Mouse (Mus musculus) CD4-positive, CD25-positive, alpha-beta regulatory T cell, adult 4 months (primary cell): ENCODE results near the gene Mtr. TPM values are rescaled to one million over a fixed set of nuclear protein-coding genes. Genes with fewer than 3 reads are reported as not detected.

Experiments
- ATAC-seq: one replicate; pipeline ENCODE4 v1.8.0; 2017
- polyA plus RNA-seq, 2 experiments: library from polyadenylated mRNA; unstranded; fragments of 100-300 nt; shearing (Covaris generic); gene quantifications; one replicate each; pipeline ENCODE4 v1.2.1; 2017

Gene Mtr
- polyA plus RNA-seq, 2 experiments from 2014 or later: 19.4 to 29.4 TPM

DNA sequence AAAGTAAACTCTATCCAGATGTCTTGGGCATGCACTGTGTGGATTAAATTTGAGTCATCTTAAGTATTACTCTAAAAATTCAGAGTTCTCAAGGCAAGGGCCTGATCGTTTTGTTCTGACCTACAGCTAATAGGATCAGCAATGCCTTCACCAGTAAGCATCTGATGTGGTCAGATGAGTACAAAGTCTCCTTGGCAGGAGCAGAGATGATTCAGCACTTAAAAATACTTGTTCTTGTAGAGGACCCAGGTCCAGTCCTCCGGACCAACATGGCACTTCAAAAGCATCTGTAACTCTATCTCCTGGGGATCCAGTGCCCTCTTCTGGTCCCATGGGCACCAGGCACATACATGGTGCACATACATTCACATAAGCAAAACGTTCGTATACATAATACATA is 25.8 kb downstream of the Mtr start:
- ATAC-seq: no peak

- no peak for ATAC-seq
Measured at GRCm38 (mm10) chr13:12228248-12228647, 29.7 kb downstream of the Mtr start.

GRCm38 (mm10) chr13:12227606-12228005 is 30.3 kb downstream of the Mtr start:
- no peak for ATAC-seq

DNA sequence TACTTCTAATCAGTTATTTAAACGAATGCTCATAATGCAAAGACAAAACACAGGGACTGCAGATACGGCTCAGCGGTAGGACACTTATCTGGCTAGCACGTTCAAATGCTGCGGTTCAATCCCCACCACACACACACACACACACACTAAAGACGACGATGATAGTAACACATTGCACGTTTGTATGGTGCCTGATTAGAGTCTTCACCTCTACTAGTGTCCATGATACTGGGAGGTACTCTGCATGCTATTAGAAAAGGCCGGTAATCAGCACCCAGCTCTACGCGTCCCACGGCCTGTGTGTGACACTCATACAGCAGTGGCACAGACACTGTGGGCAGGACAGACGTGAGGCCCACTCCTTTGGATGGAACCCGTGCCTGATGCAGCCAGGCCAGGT is 39.3 kb downstream of the Mtr start:
- no peak for ATAC-seq

- no peak for ATAC-seq
Measured at GRCm38 (mm10) chr13:12214922-12215321, 43.0 kb downstream of the Mtr start.

- no peak for ATAC-seq
Measured at GRCm38 (mm10) chr13:12211058-12211457, 46.9 kb downstream of the Mtr start.

DNA sequence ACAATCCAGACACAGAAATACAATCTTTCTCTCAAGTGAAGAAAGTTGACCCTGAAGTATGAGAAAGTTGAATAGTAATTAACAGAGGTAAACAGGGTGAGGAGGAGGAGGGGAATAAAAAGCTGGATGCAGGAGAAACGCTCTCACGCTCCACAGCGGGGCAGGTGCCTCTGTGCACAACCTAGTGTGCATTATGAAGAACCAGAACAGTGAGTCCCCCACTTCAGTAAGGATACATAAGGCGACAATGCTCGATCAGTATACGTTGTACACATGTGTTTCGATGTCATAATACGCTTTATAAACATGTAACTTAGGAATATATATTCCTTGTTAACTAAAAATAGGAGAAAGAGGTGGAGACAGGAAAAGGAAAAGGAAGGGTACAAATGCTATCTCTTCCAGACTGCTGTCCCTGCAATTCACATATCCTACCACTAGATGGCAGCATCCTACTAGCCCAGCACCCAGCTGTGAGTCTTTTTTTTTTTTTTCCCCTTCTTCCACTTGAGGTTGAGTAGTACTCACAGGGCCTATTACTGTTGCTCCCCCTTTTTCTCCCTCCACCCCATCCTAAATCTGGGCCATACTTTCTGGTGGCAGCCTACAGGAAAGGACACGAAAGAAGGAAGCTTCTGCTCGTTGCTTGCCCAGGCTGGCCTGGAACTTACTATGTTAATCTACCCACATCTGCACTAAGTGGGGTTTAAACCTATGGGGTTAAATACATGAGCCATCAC is 47.7 kb downstream of the Mtr start:
- ATAC-seq: peak; percentile 85

DNA sequence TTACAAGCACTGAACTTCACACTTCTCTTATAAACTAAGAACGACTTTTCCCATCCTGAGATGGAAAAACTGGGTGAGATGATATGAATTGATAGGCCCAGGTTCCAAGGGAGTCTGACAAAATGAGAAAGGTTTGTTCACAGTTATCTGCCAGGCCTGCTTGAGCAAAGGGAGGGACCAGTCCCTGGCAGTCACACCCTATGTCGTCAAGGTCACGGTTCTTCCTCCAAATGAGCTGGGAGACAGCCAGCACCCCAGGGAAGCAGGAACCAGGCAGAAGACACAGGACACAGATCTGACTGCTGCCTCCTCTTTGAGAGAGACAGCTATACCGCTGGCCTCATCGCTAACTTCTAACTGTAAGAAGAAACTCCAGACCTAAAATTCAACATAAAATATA is 57.5 kb downstream of the Mtr start:
- no peak for ATAC-seq

- no peak for ATAC-seq
Measured at GRCm38 (mm10) chr13:12198486-12198885, 59.4 kb downstream of the Mtr start.

DNA sequence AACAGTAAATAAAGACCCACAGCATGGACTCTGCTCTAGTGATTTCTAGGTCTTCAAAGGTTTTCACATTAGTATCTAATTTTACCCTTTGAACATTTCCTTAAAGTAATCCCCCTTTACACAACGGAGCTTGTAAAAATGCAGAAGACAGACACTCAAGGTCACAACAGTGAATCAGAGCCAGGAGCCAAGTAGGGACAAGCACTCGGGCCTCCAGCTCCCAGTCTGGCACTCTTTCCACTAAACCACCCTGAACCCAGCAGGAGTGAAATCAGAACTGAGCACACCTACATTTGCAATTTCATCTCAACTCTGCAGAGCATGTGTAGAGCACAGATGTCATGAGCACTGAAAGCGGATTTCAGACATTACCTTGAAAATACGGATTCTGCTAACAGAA is 61.1 kb downstream of the Mtr start:
- ATAC-seq: no peak

GRCm38 (mm10) chr13:12196012-12196411 is 61.9 kb downstream of the Mtr start:
- ATAC-seq: no peak

GRCm38 (mm10) chr13:12194942-12195662 is 62.8 kb downstream of the Mtr start:
- ATAC-seq: no peak

GRCm38 (mm10) chr13:12189219-12189618 is 68.7 kb downstream of the Mtr start:
- no peak for ATAC-seq

GRCm38 (mm10) chr13:12188804-12189203 is 69.1 kb downstream of the Mtr start:
- ATAC-seq: no peak

GRCm38 (mm10) chr13:12179481-12179880 is 78.4 kb downstream of the Mtr start:
- ATAC-seq: no peak

- ATAC-seq: no peak
Measured at GRCm38 (mm10) chr13:12176761-12177160, 81.2 kb downstream of the Mtr start.

DNA sequence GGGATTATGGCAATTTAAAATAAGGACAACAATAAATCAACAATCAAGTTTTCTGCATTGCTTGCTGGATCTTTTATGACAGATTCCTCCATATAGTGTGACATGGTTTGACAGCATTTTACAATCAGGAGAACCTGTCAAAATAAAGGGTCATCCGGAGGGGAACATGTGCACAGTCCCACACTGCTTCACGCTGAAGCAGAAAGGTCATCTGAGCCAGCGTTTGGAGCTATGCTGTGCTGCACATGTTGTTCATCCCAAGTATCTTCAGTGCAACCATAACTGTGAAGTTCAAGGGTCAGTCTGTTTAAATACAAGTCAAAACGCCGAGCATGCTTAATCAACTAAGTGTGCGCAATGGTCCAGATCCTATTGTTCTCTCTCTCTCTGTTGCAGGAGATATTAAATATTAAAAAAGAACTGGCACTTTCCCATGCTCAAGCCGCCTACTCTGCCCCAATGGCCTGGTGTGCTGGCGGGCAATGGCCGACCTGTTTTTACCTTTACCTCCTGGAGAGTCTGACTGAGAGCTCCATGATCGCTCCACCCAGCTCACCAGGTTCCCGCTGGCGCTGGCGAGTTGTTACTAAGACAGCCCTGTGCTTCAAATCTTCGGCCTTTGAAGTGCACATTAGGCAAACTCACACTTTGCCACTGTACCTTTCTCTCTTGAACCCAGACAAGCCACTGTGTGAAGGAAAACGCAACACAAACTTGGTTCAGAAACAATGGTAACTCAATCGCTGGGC is 81.8 kb downstream of the Mtr start:
- no peak for ATAC-seq

DNA sequence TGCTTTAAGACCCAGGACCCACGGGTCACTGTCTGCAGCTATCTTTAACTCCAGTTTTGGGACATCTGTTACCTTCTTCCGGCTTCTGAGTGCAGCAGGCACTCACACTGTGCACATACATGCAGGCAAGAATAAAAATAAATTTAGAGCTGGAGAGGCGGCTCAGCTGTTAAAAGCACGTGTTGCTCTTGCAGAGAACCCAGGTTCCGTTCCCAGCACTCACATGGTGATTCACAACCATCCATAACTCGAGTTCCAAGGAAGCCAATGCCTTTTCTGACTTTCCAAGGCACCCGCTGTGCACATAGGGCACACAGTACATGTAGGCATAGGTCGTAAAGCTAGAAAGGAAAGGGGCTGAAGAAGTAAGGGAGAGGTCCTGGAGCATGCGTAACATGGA is 90.6 kb downstream of the Mtr start:
- no peak for ATAC-seq

DNA sequence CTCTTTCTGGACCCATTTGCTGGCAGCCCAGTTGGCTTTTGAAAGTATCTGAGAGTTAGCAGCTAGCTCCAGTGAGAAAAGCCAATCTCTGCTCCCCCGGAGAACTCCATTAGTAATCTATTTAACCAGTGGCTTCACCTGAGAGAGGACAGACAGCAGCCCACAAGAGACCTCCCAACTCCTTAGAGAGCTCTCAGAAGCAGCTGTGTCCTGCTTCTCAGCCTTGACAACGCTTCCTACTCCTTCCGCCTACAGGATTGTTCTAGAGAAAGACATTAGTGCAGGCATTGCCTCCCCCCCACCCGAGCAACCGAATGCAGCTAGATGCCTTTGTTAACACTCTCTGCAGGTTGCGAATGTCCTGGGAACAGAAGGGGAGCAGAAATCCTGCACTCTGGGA is 91.5 kb downstream of the Mtr start:
- ATAC-seq: no peak

- no peak for ATAC-seq
Measured at GRCm38 (mm10) chr13:12165461-12166058, 92.4 kb downstream of the Mtr start.

DNA sequence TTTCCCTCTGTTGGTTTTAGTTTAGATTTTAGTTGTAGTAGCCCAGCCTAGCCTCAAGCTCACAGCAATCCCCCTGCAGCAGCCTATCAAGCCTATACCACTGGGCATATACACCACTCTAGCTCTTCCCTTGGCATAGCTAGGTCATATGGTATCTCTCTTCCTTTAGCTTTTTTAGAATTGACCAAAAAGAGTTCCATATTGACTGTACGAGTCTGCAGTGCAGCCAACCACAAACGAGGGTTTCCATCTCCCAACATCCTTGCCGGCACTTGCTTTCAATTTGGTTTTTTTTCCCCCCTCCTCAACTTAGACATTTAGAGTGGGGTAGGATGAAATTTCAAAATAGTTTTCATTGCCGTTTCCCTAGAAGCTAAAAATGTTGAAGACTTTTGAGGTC is 95.5 kb downstream of the Mtr start:
- ATAC-seq: no peak

DNA sequence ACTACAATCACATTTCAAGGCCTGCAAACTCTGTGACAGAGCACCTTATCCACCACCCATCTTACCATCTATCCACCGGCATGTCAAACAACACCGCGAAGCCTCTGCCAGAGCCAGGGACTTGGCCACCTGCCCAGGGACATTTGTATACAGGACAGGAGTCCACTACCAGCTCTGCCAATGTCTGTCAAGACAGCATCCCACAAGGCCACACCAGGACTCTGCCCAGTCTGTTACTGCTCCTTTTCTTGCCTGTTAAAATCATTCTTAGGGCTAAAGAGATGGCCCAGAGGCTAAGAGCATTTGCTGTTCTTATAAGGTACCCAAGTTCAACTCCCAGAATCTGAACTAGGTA is 97.8 kb downstream of the Mtr start:
- ATAC-seq: no peak
